Mouse (Mus musculus) intestine, embryonic 14.5 days (tissue): ENCODE results near the gene Zfp809. TPM values are rescaled to one million over a fixed set of nuclear protein-coding genes. Genes with fewer than 3 reads are reported as not detected.

Source experiments
- ATAC-seq: fragments of 200-750 bp; cut with Nextera tagmentation; replicated peaks from 2 replicates; pipeline ENCODE4 v1.8.0; 2017; ENCODE audit warnings: low read depth, moderate number of reproducible peaks, moderate TSS enrichment, moderate library complexity; ENCODE audit not compliant: low FRiP score, low TSS enrichment
- DNase-seq: peaks from one replicate; pipeline ENCODE4 v3.0.0-alpha.2; 2018; ENCODE audit warnings: low spot score
- H3K27ac ChIP-seq: fragments of 300-500 bp; sonication (generic); 2 replicates; pipeline ENCODE4 v1.5.1; 2014; ENCODE audit warnings: low read depth, mild to moderate bottlenecking, control low read depth
- H3K27me3 ChIP-seq: fragments of 300-500 bp; sonication (generic); replicated peaks from 2 replicates; pipeline ENCODE4 v1.6.1; 2014; ENCODE audit warnings: low read length, control low read depth; ENCODE audit not compliant: control insufficient read depth, insufficient read depth
- H3K36me3 ChIP-seq: fragments of 300-500 bp; sonication (generic); 2 replicates; pipeline ENCODE4 v1.6.1; 2014; ENCODE audit warnings: low read length, control low read depth; ENCODE audit not compliant: control insufficient read depth, insufficient read depth
- H3K4me1 ChIP-seq: fragments of 300-500 bp; sonication (generic); replicated peaks from 2 replicates; pipeline ENCODE4 v1.6.1; 2014; ENCODE audit warnings: low read length, control low read depth, mixed read lengths; ENCODE audit not compliant: control insufficient read depth, insufficient read depth
- H3K4me2 ChIP-seq: fragments of 300-500 bp; sonication (generic); 2 replicates; pipeline ENCODE4 v1.6.1; 2014; ENCODE audit warnings: low read length
- H3K4me3 ChIP-seq: fragments of 300-500 bp; sonication (generic); 2 replicates; pipeline ENCODE4 v1.5.1; 2014; ENCODE audit warnings: low read depth, low read length, control low read depth, mixed read lengths
- H3K9ac ChIP-seq: fragments of 300-500 bp; sonication (generic); 2 replicates; pipeline ENCODE4 v1.6.1; 2014; ENCODE audit warnings: mild to moderate bottlenecking, low read length
- H3K9me3 ChIP-seq: fragments of 300-500 bp; sonication (generic); 2 replicates; pipeline ENCODE4 v1.6.1; 2016; ENCODE audit warnings: low read length, control low read depth; ENCODE audit not compliant: control insufficient read depth
- WGBS: fragments of 180-500 bp; shearing (Covaris S2); extraction: QIAGEN DNeasy Blood & Tissue Kit; methylation state at CpG from one replicate; pipeline ENCODE4 v1.1.7; 2014; 5-methylcytosine and 5-hydroxymethylcytosine counted together
- polyA plus RNA-seq: library from polyadenylated mRNA; unstranded; fragments of >200 nt; fragmentation: Nextera tagmentation; extraction: Ambion mirVana; gene quantifications from 2 replicates; pipeline ENCODE4 v1.2.1, GENCODE M21; 2014

Zfp809 gene
- polyA plus RNA-seq: 23.8 and 24.5 TPM in 2 replicates

GRCm38 (mm10) chr9:22225581-22226388, at the start of gene Zfp809:
TSS of gene Zfp809 (plus strand) at chr9:22225714.
- peak; percentile 100 for DNase-seq
- Histone ChIP-seq H3K27ac (peak within 1 kb of the TSS; percentile 78), H3K9ac (peak within 1 kb of the TSS; percentile 74), H3K27me3 (no peaks in the 10 kb centered on the region), H3K36me3 (no peaks in the 10 kb centered on the region), H3K4me1 (no peaks in the 10 kb centered on the region), H3K9me3 (no peaks in the 10 kb centered on the region), H3K4me3 (peak within 1 kb of the TSS; percentile 76), H3K4me2 (peak within 1 kb of the TSS; percentile 71)
- 2% methylated on average over 35 of the region's 35 CpGs for WGBS
- ATAC-seq: peak; percentile 98

- H3K4me1 ChIP-seq: no peaks in the 10 kb centered on the region
Measured at GRCm38 (mm10) chr9:22188025-22188611, 37.4 kb upstream of the Zfp809 start, which contains the start of gene Zfp872. TSS of gene Zfp872 (plus strand) at chr9:22188090.

GRCm38 (mm10) chr9:22196412-22196811, 29.1 kb upstream of the Zfp809 start:
- 32% methylated on average over 5 of the region's 5 CpGs for WGBS
- DNase-seq (no peak), ATAC-seq (peak; percentile 50; the same call in 1 of the 2 replicates)
- H3K9ac ChIP-seq: no peak overlapping the region
- no peaks in the 10 kb centered on the region for H3K27me3 ChIP-seq
- no peak overlapping the region for H3K4me2 ChIP-seq
- peaks cover 19% of the 10 kb centered on the region for H3K9me3 ChIP-seq
- no peak overlapping the region for H3K27ac ChIP-seq
- H3K4me1 ChIP-seq: no peaks in the 10 kb centered on the region
- no peak overlapping the region for H3K4me3 ChIP-seq
- no peaks in the 10 kb centered on the region for H3K36me3 ChIP-seq

More at GRCm38 (mm10) chr9:22188025-22188611, 37.4 kb upstream of the Zfp809 start, which contains the start of gene Zfp872:
- 20% methylated on average over 41 of the region's 43 CpGs for WGBS
- peak within 1 kb of the TSS; percentile 61 for H3K4me2 ChIP-seq
- peaks cover 10% of the 10 kb centered on the region; the same call in 1 of the 2 replicates for H3K9me3 ChIP-seq
- ATAC-seq: peak; percentile 74
- peak within 1 kb of the TSS; percentile 31 for H3K4me3 ChIP-seq
- no peak within 1 kb of the TSS for H3K27ac ChIP-seq
- peaks cover 9% of the 10 kb centered on the region; the same call in 1 of the 2 replicates for H3K27me3 ChIP-seq
- H3K9ac ChIP-seq: peak within 1 kb of the TSS; percentile 40; the same call in 1 of the 2 replicates
- H3K36me3 ChIP-seq: no peaks in the 10 kb centered on the region
- peak; percentile 63 for DNase-seq

- H3K36me3 ChIP-seq: no peaks in the 10 kb centered on the region
- no peaks in the 10 kb centered on the region for H3K9me3 ChIP-seq
- no peaks in the 10 kb centered on the region for H3K4me1 ChIP-seq
- H3K4me2 ChIP-seq: no peak overlapping the region
- H3K27ac ChIP-seq: no peak overlapping the region
- DNase-seq (no peak), ATAC-seq (peak; percentile 66; the same call in 1 of the 2 replicates)
- no peak overlapping the region for H3K9ac ChIP-seq
- H3K27me3 ChIP-seq: no peaks in the 10 kb centered on the region
- 64% methylated on average over 2 of the region's 2 CpGs for WGBS
- no peak overlapping the region for H3K4me3 ChIP-seq
Measured at GRCm38 (mm10) chr9:22213785-22214194, 11.7 kb upstream of the Zfp809 start.

GRCm38 (mm10) chr9:22214549-22214948, 11.0 kb upstream of the Zfp809 start:
- H3K4me2 ChIP-seq: no peak overlapping the region
- no peaks in the 10 kb centered on the region for H3K27me3 ChIP-seq
- ATAC-seq (no peak), DNase-seq (no peak)
- no peaks in the 10 kb centered on the region for H3K9me3 ChIP-seq
- no peaks in the 10 kb centered on the region for H3K36me3 ChIP-seq
- H3K4me1 ChIP-seq: no peaks in the 10 kb centered on the region
- no peak overlapping the region for H3K27ac ChIP-seq
- WGBS: 78% methylated on average over 2 of the region's 2 CpGs
- H3K4me3 ChIP-seq: no peak overlapping the region
- no peak overlapping the region for H3K9ac ChIP-seq

- Histone ChIP-seq H3K36me3 (no peaks in the 10 kb centered on the region), H3K9ac (no peak overlapping the region), H3K27ac (no peak overlapping the region), H3K4me2 (no peak overlapping the region), H3K27me3 (no peaks in the 10 kb centered on the region), H3K9me3 (no peaks in the 10 kb centered on the region), H3K4me1 (no peaks in the 10 kb centered on the region), H3K4me3 (no peak overlapping the region)
- ATAC-seq: no peak
- WGBS: 53% methylated on average over 3 of the region's 3 CpGs
- DNase-seq: no peak
Measured at GRCm38 (mm10) chr9:22216705-22217104, 8.8 kb upstream of the Zfp809 start.

- Histone ChIP-seq H3K9me3 (no peaks in the 10 kb centered on the region), H3K36me3 (no peaks in the 10 kb centered on the region), H3K4me3 (no peak overlapping the region), H3K4me2 (no peak overlapping the region), H3K9ac (no peak overlapping the region), H3K27ac (no peak overlapping the region), H3K4me1 (no peaks in the 10 kb centered on the region), H3K27me3 (no peaks in the 10 kb centered on the region)
- ATAC-seq: no peak
- DNase-seq: no peak
- 43% methylated on average over 8 of the region's 8 CpGs for WGBS
Measured at GRCm38 (mm10) chr9:22217858-22218493, 7.5 kb upstream of the Zfp809 start.

- DNase-seq: no peak
- no peaks in the 10 kb centered on the region for H3K27me3 ChIP-seq
- no peak overlapping the region for H3K9ac ChIP-seq
- no peak for ATAC-seq
- H3K4me2 ChIP-seq: no peak overlapping the region
- no peak overlapping the region for H3K4me3 ChIP-seq
- no peaks in the 10 kb centered on the region for H3K9me3 ChIP-seq
- WGBS: 90% methylated on average over 4 of the region's 4 CpGs
- no peak overlapping the region for H3K27ac ChIP-seq
- no peaks in the 10 kb centered on the region for H3K36me3 ChIP-seq
- no peaks in the 10 kb centered on the region for H3K4me1 ChIP-seq
Measured at GRCm38 (mm10) chr9:22224066-22224465, 1.4 kb upstream of the Zfp809 start.
